Mouse (Mus musculus): ENCODE measurements around the gene Fgfr2. TPM values are rescaled to one million over a fixed set of nuclear protein-coding genes. Genes with fewer than 3 reads are reported as not detected.

Gene Fgfr2
- total RNA-seq, 2 experiments from 2014 or later = 43.7 to 44.3 TPM

DNA sequence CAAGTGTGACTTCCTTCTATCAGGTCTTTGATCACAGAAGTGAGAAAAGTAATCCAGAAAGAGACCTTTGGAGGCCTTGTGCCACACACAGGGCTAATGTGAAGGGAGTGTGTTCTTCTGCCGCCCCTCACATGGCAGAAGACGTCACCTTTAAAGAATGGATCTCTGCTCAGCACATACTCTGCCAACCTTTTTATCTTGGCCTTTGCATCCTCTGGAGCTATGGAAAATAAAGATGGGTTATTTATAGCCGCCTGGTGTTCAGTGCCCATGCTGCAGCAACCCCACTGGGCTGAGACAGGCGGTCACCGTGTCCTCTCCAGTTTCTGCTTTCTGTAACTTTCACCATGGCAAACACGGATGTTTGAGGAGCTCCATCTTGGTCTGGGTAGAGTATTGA is 1515.1 kb downstream of the Fgfr2 start:
- no peak for DNase-seq (ENCODE audit: extremely low spot score in 1 of 2, low spot score in 1 of 2)

GRCm38 (mm10) chr7:131605481-131605880 is 1517.7 kb downstream of the Fgfr2 start:
- DNase-seq (ENCODE audit: extremely low spot score in 1 of 2, low spot score in 1 of 2) = no peak

DNA sequence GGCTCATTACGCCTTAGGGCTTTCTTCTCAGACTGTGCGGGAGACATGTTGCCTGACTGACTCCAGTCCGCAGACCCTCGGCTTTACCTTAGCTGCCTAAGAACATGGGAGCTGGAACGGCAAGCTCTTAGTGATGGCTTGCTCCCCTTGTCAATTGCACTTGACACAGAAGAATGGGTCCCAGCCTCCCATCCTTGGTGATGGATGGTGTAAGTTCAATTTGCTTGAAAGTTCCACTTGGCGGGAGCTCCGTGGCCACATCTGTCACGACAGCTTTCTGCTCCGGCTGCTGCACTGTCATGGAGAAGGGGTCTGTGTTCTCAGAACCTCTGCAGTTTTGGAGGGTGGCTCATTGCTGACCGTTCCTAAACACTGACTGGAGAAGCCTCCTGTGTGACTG is 1518.2 kb downstream of the Fgfr2 start:
- DNase-seq (ENCODE audit: extremely low spot score in 1 of 2, low spot score in 1 of 2) = no peak

DNA sequence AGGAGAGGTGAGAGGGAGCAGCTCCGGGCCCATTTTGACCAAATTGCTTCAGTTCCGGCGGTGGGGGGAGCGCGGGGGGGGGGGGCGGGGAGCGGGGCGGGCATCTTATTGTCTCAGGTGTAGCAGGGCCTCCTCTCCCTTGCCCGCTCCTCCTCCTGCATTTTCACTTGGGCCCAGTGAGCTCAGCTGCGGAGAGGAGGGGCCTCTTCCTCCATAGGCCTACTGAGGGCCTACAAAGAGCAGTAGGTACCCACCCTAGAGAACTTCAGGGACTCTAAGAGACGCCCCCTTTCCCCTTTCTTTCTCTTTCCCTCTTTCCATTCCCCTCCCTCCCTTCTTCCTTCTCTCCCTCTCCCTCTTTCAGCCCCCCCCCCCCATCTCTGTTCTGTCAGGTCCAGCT is 1520.0 kb downstream of the Fgfr2 start:
- no peak for DNase-seq (ENCODE audit: extremely low spot score in 1 of 2, low spot score in 1 of 2)

DNA sequence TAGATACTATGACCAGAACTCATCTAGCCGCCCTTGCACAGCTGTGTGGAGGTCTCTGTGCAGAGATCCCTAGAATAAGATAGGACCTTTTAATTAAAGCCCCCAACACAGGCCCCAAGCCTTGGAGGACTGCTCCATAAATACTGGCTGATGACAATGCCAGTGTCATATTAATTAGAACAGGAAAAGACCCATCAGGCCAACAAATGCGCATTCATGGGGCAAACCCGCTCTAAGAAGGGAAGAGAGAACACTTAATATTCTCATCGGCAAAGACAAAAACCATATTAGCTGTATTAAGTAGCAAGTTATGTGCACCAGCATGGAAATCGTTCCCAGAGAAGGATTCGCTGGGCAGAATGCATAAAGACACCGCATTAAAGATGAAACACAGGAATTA is 1521.0 kb downstream of the Fgfr2 start:
- DNase-seq (ENCODE audit: extremely low spot score in 1 of 2, low spot score in 1 of 2) = no peak

DNA sequence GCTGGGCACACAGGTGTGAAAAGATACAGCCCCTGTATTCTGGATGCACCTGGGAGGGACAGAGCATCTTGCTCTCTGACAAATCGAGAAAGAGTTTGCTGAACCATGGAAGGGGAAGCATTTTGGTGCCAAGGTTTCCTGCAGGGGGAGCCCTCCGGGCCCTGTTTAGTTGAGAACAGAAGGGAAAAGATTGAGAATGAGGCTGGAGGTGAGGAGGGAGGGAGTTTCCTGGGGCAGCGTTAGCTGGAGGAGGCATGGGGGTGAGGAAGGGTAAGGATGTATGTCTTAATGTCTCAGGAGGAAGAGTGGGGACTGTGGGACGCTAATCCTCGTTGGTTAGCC is 1524.7 kb downstream of the Fgfr2 start:
- peak; percentile 32 to 54 for DNase-seq (ENCODE audit: extremely low spot score in 1 of 2, low spot score in 1 of 2)

GRCm38 (mm10) chr7:131597779-131598482 is 1525.2 kb downstream of the Fgfr2 start:
- DNase-seq (ENCODE audit: extremely low spot score in 1 of 2, low spot score in 1 of 2) = no peak

DNA sequence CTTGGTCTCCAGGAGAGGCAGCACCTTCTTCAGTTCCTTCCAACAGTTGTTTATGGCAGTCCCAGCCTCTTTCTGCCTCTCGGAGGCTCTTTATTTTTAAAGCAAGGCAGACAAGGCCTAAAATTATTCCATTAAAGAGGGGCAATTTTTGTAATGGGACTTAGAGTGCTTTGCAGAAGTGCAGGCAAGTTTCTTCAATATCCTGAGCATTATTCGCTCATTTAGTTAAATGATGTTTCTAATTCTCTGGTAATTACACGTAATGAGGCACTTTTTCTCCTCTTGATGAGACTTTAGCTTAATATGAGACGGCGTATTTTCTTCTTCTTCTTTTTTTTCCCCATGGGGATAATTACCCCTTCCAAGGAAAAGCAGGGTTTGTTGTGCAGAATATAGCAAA is 1537.6 kb downstream of the Fgfr2 start:
- no peak for DNase-seq (ENCODE audit: extremely low spot score in 1 of 2, low spot score in 1 of 2)

DNA sequence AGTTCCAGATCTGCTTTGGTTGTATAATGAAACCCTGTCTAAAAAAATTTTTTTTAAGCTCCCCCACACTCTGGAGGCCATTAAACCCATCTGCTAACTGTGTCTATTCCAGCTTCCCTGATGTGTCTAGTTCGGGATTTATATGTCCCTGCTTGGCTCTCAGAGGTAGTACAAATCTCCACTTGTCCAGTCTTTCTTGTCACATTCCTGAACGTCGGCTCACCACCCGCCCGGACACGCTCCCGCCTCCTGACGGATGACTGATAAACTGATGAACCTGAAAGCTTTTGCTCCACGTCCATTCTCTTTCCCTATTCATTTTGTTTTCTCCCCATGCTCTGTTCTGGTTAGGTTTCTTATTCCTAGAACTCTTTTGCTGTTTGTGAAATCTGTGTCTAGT is 1541.0 kb downstream of the Fgfr2 start:
- DNase-seq (ENCODE audit: extremely low spot score in 1 of 2, low spot score in 1 of 2) = no peak

DNA sequence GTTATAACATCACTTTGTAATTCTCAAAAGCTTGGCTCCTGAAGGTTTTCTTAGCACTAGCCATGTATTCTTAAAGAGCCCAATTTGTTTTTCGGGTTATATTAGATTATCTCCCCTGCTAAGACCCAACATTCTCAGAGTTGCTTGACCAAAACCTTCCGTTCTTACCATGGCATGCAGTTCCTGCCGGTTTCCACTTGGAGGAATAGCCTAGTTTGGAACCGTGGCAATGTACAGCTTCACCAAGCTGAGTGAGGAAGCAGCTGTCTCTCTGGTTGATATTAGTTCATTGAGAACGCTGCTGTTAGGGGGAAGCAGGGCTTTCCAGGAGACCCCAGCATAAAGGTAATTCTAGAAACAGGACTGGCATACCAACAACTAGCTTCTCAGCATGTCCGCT is 1547.9 kb downstream of the Fgfr2 start:
- DNase-seq (ENCODE audit: extremely low spot score in 1 of 2, low spot score in 1 of 2) = no peak

- no peak for DNase-seq (ENCODE audit: extremely low spot score in 1 of 2, low spot score in 1 of 2)
Observed at GRCm38 (mm10) chr7:131560697-131561042, 1562.5 kb downstream of the Fgfr2 start.

DNA sequence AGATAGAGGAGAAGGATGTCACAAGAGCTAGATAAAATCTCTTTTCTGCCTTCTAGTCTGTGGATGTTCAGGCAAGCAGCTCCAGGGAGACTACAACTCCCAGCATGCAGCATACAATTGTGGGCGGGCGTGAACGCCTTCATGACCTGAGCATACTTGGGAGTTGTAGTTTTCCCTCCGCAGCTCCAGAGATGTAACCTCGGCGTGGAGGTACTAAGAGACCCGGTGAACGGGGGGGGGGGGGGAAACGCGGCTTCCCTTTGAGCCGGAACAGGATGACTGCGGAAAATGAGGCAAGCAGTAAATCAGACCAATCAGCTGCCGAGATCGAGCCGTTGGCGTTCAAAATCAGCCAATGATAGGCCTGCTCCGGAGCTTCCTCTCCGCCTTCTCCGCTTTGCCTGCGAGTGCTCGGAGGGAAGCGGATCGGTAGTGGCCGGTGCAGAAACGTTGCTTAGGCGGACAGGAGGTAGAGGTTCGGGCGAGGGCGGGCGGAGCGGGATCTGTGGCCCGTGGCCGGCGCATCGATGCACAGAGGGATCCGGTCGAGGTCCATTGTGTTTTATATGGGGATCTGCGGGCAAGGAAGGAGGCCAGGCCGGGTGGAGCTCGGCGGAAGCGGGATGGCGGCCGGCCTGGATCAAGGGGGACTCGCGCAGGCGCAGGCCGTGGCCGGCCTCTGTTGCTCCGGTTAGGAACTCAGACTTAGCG is 1563.0 kb downstream of the Fgfr2 start, which contains the start of gene Bub3:
Gene Bub3 (plus strand): TSS at position 237 of the 711 bp plus-strand sequence.
- DNase-seq (ENCODE audit: extremely low spot score in 1 of 2, low spot score in 1 of 2) = peak; percentile 69 to 83

GRCm38 (mm10) chr7:131557751-131558150 is 1565.4 kb downstream of the Fgfr2 start:
- no peak for DNase-seq (ENCODE audit: extremely low spot score in 1 of 2, low spot score in 1 of 2)

DNA sequence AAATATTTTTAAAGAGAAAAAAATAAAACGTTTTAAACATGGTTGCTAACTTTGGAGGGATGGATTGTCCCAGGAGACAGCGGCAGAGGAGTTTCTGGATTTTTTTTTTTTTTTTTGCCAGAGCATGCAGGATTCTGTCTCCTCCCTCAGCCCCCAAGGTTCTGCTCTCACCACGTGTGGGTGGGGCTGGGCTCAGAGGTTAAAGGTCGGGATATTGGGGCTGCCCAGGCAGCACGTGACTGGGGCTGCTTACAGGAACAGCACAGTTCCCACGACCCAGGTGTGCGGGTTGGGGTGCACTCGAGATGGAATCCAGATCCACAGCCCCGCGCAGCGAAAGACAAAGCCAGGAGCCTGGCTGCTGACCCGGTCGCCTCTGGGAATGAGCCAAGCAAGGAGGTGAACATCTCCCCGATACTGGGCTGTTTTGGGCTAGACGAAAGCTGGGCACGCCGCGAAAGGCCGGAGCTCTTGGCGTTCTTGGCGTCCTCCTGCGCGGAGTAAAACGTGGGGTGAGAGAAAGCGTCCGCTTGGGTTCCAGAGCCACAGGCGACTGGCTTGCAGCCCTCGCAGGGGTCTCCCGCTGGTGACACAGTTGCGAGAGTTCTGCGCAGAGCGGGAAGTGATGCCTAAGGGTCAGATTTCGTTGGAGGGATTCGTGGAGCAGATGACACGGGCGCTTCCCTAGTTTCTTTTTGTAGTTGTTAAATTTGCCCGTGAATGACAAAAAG is 1566.4 kb downstream of the Fgfr2 start:
- DNase-seq (ENCODE audit: extremely low spot score in 1 of 2, low spot score in 1 of 2) = no peak

- no peak for DNase-seq (ENCODE audit: extremely low spot score in 1 of 2, low spot score in 1 of 2)
Observed at GRCm38 (mm10) chr7:131556116-131556515, 1567.0 kb downstream of the Fgfr2 start.

DNA sequence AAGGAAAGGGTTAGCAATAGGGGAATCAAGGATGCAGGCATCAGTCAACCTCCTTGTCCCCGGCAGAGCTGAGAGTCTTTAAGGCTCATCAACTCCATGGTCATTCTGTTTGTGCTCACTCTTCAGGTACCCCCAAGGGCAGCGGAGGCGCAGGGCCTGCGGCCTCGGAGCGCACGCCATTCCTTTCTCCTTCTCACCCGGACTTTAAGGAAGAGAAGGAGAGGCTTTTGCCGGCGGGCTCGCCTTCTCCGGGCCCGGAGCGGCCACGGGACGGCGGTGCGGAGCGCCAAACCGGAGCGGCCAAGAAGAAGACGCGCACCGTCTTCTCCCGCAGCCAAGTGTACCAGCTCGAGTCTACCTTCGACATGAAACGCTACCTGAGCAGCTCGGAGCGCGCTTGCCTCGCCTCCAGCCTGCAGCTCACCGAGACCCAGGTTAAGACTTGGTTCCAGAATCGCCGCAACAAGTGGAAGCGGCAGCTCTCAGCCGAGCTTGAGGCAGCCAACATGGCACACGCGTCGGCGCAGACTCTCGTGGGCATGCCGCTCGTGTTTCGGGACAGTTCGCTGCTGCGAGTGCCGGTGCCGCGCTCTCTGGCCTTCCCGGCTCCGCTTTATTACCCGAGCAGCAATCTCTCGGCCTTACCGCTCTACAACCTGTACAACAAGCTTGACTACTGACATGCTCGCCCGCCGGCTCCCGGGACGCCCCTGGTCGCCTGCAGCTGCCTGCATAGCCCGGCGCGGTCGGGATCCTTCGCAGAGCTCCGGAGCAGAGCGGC is 1567.7 kb downstream of the Fgfr2 start:
- DNase-seq (ENCODE audit: extremely low spot score in 1 of 2, low spot score in 1 of 2) = no peak

- no peak for DNase-seq (ENCODE audit: extremely low spot score in 1 of 2, low spot score in 1 of 2)
Observed at GRCm38 (mm10) chr7:131554341-131555180, 1568.6 kb downstream of the Fgfr2 start.

DNA sequence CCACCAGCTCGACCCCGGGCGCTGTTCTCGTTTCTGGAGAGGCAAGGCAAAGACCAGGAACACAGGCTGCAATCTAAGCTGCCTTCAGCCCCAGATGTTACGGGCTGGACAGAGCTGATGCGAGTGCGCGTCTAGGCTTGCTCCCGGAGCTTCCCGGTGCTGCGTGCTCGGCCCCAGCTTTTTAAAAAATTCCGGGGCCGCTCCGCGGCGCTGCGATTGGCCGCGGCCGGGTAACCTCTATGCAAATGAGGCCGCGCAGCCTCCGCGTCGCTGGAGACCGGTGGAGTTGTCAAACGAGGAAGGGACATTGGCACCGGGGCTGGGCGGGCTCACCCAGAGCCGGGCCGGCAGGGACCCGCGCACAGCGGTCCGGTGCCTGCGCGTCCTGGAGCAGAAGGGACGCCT is 1569.4 kb downstream of the Fgfr2 start:
- DNase-seq (ENCODE audit: extremely low spot score in 1 of 2, low spot score in 1 of 2) = no peak

GRCm38 (mm10) chr7:131552781-131553180 is 1570.4 kb downstream of the Fgfr2 start:
- no peak for DNase-seq (ENCODE audit: extremely low spot score in 1 of 2, low spot score in 1 of 2)
